Mouse (Mus musculus): ENCODE measurements around the gene Lhx8. TPM values are rescaled to one million over a fixed set of nuclear protein-coding genes. Genes with fewer than 3 reads are reported as not detected.

The Lhx8 gene
- polyA plus RNA-seq, 1 experiment from 2014 or later: 2.9 TPM

DNA sequence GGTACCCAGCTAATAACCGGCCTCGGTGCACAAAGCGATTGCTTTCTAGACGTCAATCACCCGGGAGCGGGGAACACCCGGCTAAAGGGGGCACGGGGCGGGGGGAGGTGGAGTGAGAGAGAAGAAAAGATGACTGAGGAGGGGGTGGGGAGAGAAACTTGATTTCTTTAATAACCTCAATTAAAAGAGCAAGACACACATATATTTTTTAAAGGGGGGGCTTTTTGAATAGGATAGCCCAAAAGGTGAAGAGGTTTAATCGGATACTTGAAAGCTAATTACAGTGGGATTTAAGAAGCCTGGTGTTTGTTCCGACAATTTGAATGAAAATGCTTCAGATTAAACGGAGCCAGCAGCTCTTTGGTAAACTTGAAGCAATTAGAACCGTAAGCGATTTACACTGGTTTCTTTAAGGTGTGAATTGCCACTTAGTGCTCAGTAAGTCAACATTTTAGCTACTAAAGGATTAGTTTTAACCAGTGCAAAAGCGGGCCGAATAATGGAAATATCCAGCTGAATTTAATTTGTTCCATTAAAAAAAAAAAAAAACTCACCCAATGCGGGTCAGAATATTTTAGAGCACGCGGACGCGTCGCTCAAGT is 1.6 kb downstream of the Lhx8 start:
- no peak for ATAC-seq
- Histone ChIP-seq H3K4me3 (ENCODE audit: low read depth, low read length) (peak overlapping the region; percentile 36), H3K27ac (ENCODE audit: low read length) (no peak overlapping the region), H3K36me3 (ENCODE audit: control insufficient read depth, insufficient read depth, low read length) (no peaks in the 10 kb centered on the region), H3K4me1 (ENCODE audit: control insufficient read depth, insufficient read depth, low read length) (peaks cover 15% of the 10 kb centered on the region), H3K27me3 (ENCODE audit: control insufficient read depth, insufficient read depth, low read depth, low read length) (peaks cover 43% of the 10 kb centered on the region), H3K9ac (ENCODE audit: low read depth, low read length) (peak overlapping the region; percentile 48), H3K9me3 (replicated peaks; ENCODE audit: control insufficient read depth, low read length, poor library complexity, severe bottlenecking) (no peaks in the 10 kb centered on the region), H3K4me2 (ENCODE audit: low read length) (peak overlapping the region; percentile 78)
- WGBS: under 1% methylated on average over 22 of the region's 22 CpGs

DNA sequence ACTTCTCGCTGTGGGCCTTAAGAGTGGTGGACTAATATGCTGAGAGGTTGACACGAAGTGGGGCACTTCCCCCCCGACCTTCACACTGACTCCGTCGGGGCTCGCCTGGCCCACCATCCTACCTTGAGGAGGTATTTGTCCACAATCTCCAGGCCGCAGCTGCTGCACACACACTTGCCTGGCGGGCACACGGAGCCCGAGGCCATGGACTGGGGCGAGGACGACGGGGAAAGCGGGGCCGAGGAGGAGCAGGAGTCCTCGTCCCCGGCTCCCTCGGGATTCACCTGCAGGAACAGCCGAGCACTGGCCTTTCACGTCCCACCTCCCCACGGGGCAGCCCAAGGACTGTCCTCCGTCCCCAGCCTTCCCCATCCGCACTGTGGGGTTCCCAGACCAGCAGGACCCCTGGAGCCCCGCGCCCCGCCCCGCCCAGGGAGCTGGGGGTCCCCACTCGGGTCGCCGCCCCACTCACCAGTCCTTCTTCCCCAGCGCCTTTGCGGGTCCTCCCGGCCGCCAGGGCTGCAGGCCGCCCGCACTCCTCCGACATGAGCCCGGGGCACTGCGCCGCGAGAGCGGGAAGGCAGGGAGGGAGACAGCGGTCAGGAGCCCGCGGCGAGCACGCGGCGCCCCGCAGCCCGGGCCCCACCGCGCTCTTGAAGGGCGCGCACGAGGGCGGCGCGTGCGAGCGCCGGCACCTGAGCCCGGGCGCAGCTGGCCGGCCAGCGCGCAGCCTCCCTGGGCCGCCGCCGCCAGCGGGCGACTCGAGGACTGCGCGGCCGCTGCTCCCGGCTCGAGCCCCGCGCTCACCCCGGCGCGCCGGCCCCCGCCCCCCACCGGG is 2.4 kb downstream of the Lhx8 start:
- Histone ChIP-seq H3K27ac (ENCODE audit: low read length) (no peak overlapping the region), H3K4me2 (ENCODE audit: low read length) (peak overlapping the region; percentile 78), H3K36me3 (ENCODE audit: control insufficient read depth, insufficient read depth, low read length) (no peaks in the 10 kb centered on the region), H3K27me3 (ENCODE audit: control insufficient read depth, insufficient read depth, low read depth, low read length) (peaks cover 38% of the 10 kb centered on the region), H3K9me3 (replicated peaks; ENCODE audit: control insufficient read depth, low read length, poor library complexity, severe bottlenecking) (no peaks in the 10 kb centered on the region), H3K4me1 (ENCODE audit: control insufficient read depth, insufficient read depth, low read length) (peaks cover 15% of the 10 kb centered on the region), H3K9ac (ENCODE audit: low read depth, low read length) (peak overlapping the region; percentile 48), H3K4me3 (ENCODE audit: low read depth, low read length) (peak overlapping the region; percentile 36)
- ATAC-seq: peak; percentile 83
- WGBS: 1% methylated on average over 64 of the region's 86 CpGs

DNA sequence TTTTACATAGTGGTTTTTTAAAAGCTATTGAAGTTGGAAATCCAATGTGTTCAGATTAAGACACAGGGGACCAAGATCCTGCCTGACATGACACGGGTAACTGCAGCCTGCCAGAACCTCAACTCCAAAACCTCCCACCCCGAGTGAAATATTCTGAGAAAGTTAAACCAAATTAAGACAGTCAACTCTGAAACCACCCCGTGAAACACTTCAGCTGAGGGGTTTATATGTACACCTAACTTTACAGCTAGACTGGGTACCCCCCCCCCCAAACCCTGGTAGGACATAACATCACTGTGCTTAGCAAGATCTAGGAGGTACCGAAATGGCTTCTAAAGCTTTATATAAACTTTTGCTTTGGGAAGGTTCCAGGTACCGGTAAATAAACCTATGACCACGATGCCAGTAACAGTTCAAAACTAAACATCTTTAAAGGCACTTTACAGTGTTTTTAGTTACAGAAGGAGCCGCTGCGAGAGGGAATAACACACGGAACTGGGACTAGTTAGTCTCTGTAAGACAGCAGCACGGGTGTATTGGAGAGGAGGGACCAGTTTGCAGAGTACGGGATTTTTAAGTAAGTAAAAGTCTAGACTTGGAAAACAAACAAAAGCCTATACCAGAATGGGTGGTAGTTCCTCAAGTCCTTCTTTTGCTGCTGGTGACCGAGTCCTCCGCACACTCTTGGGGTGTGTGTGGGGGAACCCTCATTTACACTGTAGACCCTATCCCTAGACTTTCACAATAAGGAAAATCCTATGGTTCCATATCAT is 3.2 kb downstream of the Lhx8 start:
- 2% methylated on average over 13 of the region's 13 CpGs for WGBS
- ATAC-seq: peak; percentile 36
- H3K4me3 ChIP-seq (ENCODE audit: low read depth, low read length): no peak overlapping the region

DNA sequence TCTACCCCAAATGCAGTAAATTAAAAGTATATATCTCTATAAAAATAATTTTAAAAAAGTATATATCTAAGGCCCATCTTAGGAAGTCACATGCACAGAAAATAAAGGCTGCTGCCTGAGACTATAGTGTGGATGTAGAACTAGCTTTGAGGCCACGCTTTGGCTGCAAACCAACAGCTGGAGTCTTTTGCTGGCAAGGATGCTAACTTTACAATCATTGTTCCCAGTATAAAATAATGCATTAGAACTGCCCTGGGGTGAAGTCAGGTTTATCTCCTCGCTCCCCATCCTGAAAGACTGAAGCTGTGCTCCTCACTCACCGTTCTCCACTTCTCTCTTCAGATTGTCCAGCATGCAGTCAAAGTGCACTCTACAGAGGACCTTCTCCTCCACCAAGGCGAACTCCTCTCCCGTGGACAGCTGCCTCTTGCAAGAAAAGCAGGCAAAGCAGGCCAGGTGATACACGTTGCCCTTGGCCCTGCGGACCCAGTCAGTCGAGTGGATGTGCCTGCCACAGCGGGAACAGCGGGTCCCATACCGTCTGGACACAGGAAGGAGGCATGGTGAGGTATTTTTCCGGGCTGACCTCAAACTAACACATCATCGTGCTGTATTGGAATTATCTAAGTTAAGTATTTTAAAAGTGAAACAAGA is 8.4 kb downstream of the Lhx8 start:
- H3K27me3 ChIP-seq (ENCODE audit: control insufficient read depth, insufficient read depth, low read depth, low read length): peaks cover 25% of the 10 kb centered on the region
- 75% methylated on average over 13 of the region's 13 CpGs for WGBS
- no peak for ATAC-seq

More for the DNA sequence above, 3.2 kb downstream of the Lhx8 start:
- H3K27ac ChIP-seq (ENCODE audit: low read length): no peak overlapping the region
- peaks cover 15% of the 10 kb centered on the region for H3K4me1 ChIP-seq (ENCODE audit: control insufficient read depth, insufficient read depth, low read length)
- H3K9ac ChIP-seq (ENCODE audit: low read depth, low read length): no peak overlapping the region
- peaks cover 36% of the 10 kb centered on the region for H3K27me3 ChIP-seq (ENCODE audit: control insufficient read depth, insufficient read depth, low read depth, low read length)
- H3K9me3 ChIP-seq (replicated peaks; ENCODE audit: control insufficient read depth, low read length, poor library complexity, severe bottlenecking): no peaks in the 10 kb centered on the region
- no peaks in the 10 kb centered on the region for H3K36me3 ChIP-seq (ENCODE audit: control insufficient read depth, insufficient read depth, low read length)
- no peak overlapping the region for H3K4me2 ChIP-seq (ENCODE audit: low read length)

DNA sequence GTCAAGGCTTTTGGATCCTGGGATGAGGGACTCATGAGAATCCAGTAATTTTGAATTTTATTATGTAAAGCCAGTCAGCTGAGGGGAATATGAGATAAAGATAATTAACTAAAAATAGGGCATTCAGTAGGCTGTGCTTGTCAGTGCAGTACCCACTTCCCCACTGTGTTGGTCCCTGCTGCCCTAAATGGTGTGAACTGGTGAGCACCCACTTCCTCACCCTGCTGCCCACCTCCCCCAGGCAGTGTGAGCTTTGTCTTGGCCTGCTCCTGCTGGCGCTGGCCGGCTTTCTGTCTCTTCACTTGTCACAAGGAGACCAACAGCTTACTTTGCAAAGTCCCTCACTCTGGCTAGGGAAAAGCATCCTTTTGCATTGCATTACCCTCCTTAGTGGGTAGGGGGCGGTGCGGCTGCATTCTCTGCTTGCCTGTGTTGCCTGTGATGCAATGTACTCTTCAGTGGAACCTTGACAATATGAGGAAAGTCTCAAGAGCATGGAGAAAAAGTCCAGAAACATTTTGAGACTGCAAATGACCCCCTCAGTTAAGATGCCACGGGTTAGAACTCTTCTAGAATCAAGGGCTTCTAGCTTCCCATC is 12.7 kb downstream of the Lhx8 start:
- Histone ChIP-seq H3K9ac (ENCODE audit: low read depth, low read length) (no peak overlapping the region), H3K9me3 (replicated peaks; ENCODE audit: control insufficient read depth, low read length, poor library complexity, severe bottlenecking) (no peaks in the 10 kb centered on the region), H3K4me3 (ENCODE audit: low read depth, low read length) (no peak overlapping the region), H3K4me2 (ENCODE audit: low read length) (no peak overlapping the region), H3K27ac (ENCODE audit: low read length) (no peak overlapping the region), H3K36me3 (ENCODE audit: control insufficient read depth, insufficient read depth, low read length) (no peaks in the 10 kb centered on the region), H3K27me3 (ENCODE audit: control insufficient read depth, insufficient read depth, low read depth, low read length) (peaks cover 3% of the 10 kb centered on the region; the same call in 1 of the 2 replicates), H3K4me1 (ENCODE audit: control insufficient read depth, insufficient read depth, low read length) (no peaks in the 10 kb centered on the region)
- no peak for ATAC-seq
- WGBS: 18% methylated on average over 5 of the region's 5 CpGs

More for the DNA sequence above, 8.4 kb downstream of the Lhx8 start:
- no peaks in the 10 kb centered on the region for H3K36me3 ChIP-seq (ENCODE audit: control insufficient read depth, insufficient read depth, low read length)
- no peak overlapping the region for H3K9ac ChIP-seq (ENCODE audit: low read depth, low read length)
- no peak overlapping the region for H3K4me2 ChIP-seq (ENCODE audit: low read length)
- H3K27ac ChIP-seq (ENCODE audit: low read length): no peak overlapping the region
- H3K4me3 ChIP-seq (ENCODE audit: low read depth, low read length): no peak overlapping the region
- no peaks in the 10 kb centered on the region for H3K4me1 ChIP-seq (ENCODE audit: control insufficient read depth, insufficient read depth, low read length)
- H3K9me3 ChIP-seq (replicated peaks; ENCODE audit: control insufficient read depth, low read length, poor library complexity, severe bottlenecking): no peaks in the 10 kb centered on the region

DNA sequence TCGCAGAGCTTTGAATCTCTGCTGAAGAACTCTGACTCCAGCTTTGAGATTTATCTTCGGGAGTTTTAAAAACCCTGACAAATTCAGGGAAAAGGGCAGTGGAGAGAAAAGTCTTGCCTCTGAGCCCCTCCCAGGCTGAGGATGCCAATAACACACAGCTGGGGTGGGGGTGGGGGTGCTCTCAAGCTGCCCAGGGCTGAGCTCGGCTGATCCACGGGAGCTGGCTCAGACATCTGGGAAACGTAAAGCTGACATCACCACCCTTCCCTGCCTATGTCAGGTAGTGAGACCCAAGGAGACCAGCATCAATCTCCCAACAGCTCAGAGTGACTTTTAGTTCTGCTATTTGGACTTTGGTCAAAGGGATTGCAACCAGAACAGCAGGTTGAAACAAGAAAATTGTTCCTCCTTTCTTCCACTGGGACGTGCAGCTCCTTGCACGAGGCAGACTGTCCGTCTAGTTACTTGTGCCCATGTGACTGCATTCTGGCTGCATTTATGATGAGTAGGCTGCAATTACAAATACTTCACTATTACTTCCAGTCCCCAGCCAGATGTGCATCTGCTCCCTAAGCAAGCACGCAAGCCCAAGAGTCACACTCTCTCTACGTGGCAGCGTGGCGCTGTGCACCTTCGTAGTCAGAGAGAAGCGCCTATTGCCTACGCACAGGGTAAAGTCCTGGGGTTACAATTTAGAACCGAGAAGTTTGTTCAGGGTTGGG is 25.1 kb downstream of the Lhx8 start:
- H3K4me3 ChIP-seq (ENCODE audit: low read depth, low read length): no peak overlapping the region
- ATAC-seq: no peak
- no peaks in the 10 kb centered on the region for H3K27me3 ChIP-seq (ENCODE audit: control insufficient read depth, insufficient read depth, low read depth, low read length)
- no peak overlapping the region for H3K9ac ChIP-seq (ENCODE audit: low read depth, low read length)
- no peaks in the 10 kb centered on the region for H3K36me3 ChIP-seq (ENCODE audit: control insufficient read depth, insufficient read depth, low read length)
- H3K4me2 ChIP-seq (ENCODE audit: low read length): no peak overlapping the region
- H3K27ac ChIP-seq (ENCODE audit: low read length): no peak overlapping the region
- H3K4me1 ChIP-seq (ENCODE audit: control insufficient read depth, insufficient read depth, low read length): no peaks in the 10 kb centered on the region
- 70% methylated on average over 16 of the region's 16 CpGs for WGBS
- H3K9me3 ChIP-seq (replicated peaks; ENCODE audit: control insufficient read depth, low read length, poor library complexity, severe bottlenecking): no peaks in the 10 kb centered on the region

DNA sequence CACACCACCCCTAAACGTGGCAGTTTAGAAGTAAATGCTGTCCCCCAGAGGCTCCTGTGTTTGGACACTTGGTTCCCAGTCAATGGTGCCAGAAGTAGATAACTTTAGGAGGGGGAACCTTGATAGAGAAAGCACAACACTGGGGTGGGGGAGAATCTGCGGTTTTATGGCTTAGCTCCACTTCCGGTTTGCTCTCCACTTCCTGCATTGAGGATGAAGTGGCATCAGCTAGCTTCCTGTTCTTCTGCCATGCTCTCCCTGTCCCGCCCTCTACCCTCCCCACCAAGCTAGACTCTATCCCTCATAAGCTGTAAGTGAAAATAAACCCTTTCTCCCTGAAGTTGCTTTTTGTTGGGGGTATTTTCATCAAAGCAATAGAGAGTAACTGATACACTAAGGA is 29.4 kb downstream of the Lhx8 start:
- no peaks in the 10 kb centered on the region for H3K4me1 ChIP-seq (ENCODE audit: control insufficient read depth, insufficient read depth, low read length)
- H3K36me3 ChIP-seq (ENCODE audit: control insufficient read depth, insufficient read depth, low read length): no peaks in the 10 kb centered on the region
- H3K9me3 ChIP-seq (replicated peaks; ENCODE audit: control insufficient read depth, low read length, poor library complexity, severe bottlenecking): no peaks in the 10 kb centered on the region
- no peak overlapping the region for H3K4me3 ChIP-seq (ENCODE audit: low read depth, low read length)
- no peak overlapping the region for H3K9ac ChIP-seq (ENCODE audit: low read depth, low read length)
- H3K27me3 ChIP-seq (ENCODE audit: control insufficient read depth, insufficient read depth, low read depth, low read length): no peaks in the 10 kb centered on the region
- no peak for ATAC-seq
- H3K27ac ChIP-seq (ENCODE audit: low read length): no peak overlapping the region
- 86% methylated on average over 4 of the region's 4 CpGs for WGBS
- no peak overlapping the region for H3K4me2 ChIP-seq (ENCODE audit: low read length)

DNA sequence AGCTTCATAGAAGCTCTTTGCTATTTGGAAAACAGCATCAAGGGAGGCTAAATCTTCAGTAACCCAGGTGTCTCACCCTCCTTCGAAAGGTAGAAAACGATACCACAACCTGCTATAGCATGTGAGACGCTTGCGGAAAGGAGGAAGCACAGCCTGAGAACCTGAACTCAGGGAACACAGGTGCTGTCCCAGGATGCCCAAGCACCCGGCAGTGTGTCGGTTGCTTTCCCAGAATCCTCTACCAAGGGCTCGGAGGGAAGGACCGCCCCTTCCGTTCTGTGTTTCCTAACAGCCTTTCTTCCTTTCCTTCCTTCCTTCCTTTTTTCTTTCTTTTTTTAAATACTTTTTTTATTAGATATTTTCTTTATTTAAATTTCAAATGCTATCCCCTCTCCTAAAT is 30.5 kb downstream of the Lhx8 start:
- H3K4me2 ChIP-seq (ENCODE audit: low read length): no peak overlapping the region
- H3K27me3 ChIP-seq (ENCODE audit: control insufficient read depth, insufficient read depth, low read depth, low read length): no peaks in the 10 kb centered on the region
- H3K36me3 ChIP-seq (ENCODE audit: control insufficient read depth, insufficient read depth, low read length): no peaks in the 10 kb centered on the region
- H3K4me1 ChIP-seq (ENCODE audit: control insufficient read depth, insufficient read depth, low read length): no peaks in the 10 kb centered on the region
- ATAC-seq: no peak
- H3K27ac ChIP-seq (ENCODE audit: low read length): no peak overlapping the region
- 96% methylated on average over 9 of the region's 9 CpGs for WGBS
- H3K9me3 ChIP-seq (replicated peaks; ENCODE audit: control insufficient read depth, low read length, poor library complexity, severe bottlenecking): no peaks in the 10 kb centered on the region
- no peak overlapping the region for H3K9ac ChIP-seq (ENCODE audit: low read depth, low read length)
- no peak overlapping the region for H3K4me3 ChIP-seq (ENCODE audit: low read depth, low read length)
